Mouse (Mus musculus) kidney, embryonic 16.5 days (tissue): ENCODE results near the gene Jsrp1. TPM values are rescaled to one million over a fixed set of nuclear protein-coding genes. Genes with fewer than 3 reads are reported as not detected.
A peak's percentile ranks its signal among the peaks of the same experiment; 100 is the strongest.

Source experiments
- ATAC-seq: fragments of 200-750 bp; cut with Nextera tagmentation; 2 replicates; pipeline ENCODE4 v1.8.0; 2017; ENCODE audit warnings: moderate TSS enrichment; ENCODE audit not compliant: low FRiP score, low TSS enrichment
- H3K27ac ChIP-seq: fragments of 300-500 bp; sonication (generic); 2 replicates; pipeline ENCODE4 v1.5.1; 2014; ENCODE audit warnings: low read length
- H3K27me3 ChIP-seq: fragments of 300-500 bp; sonication (generic); 2 replicates; pipeline ENCODE4 v1.6.1; 2014; ENCODE audit warnings: low read length, control low read depth, mixed read lengths; ENCODE audit not compliant: insufficient read depth
- H3K36me3 ChIP-seq: fragments of 300-500 bp; sonication (generic); 2 replicates; pipeline ENCODE4 v1.6.1; 2014; ENCODE audit warnings: low read length, control low read depth, mixed read lengths; ENCODE audit not compliant: insufficient read depth
- H3K4me1 ChIP-seq: fragments of 300-500 bp; sonication (generic); 2 replicates; pipeline ENCODE4 v1.6.1; 2014; ENCODE audit warnings: low read length, control low read depth, mixed read lengths; ENCODE audit not compliant: insufficient read depth
- H3K4me2 ChIP-seq: fragments of 300-500 bp; sonication (generic); replicated peaks from 2 replicates; pipeline ENCODE4 v1.6.1; 2014; ENCODE audit warnings: low read depth, low read length
- H3K4me3 ChIP-seq: fragments of 300-500 bp; sonication (generic); 2 replicates; pipeline ENCODE4 v1.5.1; 2014; ENCODE audit warnings: mild to moderate bottlenecking, low read length
- H3K9ac ChIP-seq: fragments of 300-500 bp; sonication (generic); replicated peaks from 2 replicates; pipeline ENCODE4 v1.6.1; 2014; ENCODE audit warnings: low read length
- H3K9me3 ChIP-seq: fragments of 300-500 bp; sonication (generic); 2 replicates; pipeline ENCODE4 v1.6.1; 2016; ENCODE audit warnings: low read length, control low read depth
- WGBS: fragments of 180-500 bp; shearing (Covaris S2); extraction: QIAGEN DNeasy Blood & Tissue Kit; methylation state at CpG from one replicate; pipeline ENCODE4 v1.1.7; 2014; 5-methylcytosine and 5-hydroxymethylcytosine counted together
- polyA plus RNA-seq: library from polyadenylated mRNA; unstranded; fragments of >200 nt; fragmentation: Nextera tagmentation; extraction: Ambion mirVana; gene quantifications from 2 replicates; pipeline ENCODE4 v1.2.1, GENCODE M21; 2015

Gene Jsrp1
- polyA plus RNA-seq, 1 experiment from 2014 or later, result 4.5 TPM

- 89% methylated on average over 12 of the region's 12 CpGs for WGBS
- H3K4me1 ChIP-seq, result no peaks in the 10 kb centered on the region
- no peak overlapping the region for H3K4me3 ChIP-seq
- H3K4me2 ChIP-seq, result no peak overlapping the region
- ATAC-seq, result no peak
- H3K36me3 ChIP-seq, result peaks cover 95% of the 10 kb centered on the region
- no peak overlapping the region for H3K9ac ChIP-seq
- H3K27ac ChIP-seq, result no peak overlapping the region
- no peaks in the 10 kb centered on the region for H3K9me3 ChIP-seq
- H3K27me3 ChIP-seq, result no peaks in the 10 kb centered on the region
Measured at GRCm38 (mm10) chr10:80784871-80785270, 28.4 kb downstream of the Jsrp1 start.

GRCm38 (mm10) chr10:80784302-80784701 is 29.0 kb downstream of the Jsrp1 start:
- no peaks in the 10 kb centered on the region for H3K4me1 ChIP-seq
- H3K9ac ChIP-seq, result no peak overlapping the region
- no peak overlapping the region for H3K4me3 ChIP-seq
- H3K27me3 ChIP-seq, result no peaks in the 10 kb centered on the region
- no peaks in the 10 kb centered on the region for H3K9me3 ChIP-seq
- H3K4me2 ChIP-seq, result no peak overlapping the region
- H3K27ac ChIP-seq, result no peak overlapping the region
- peaks cover 91% of the 10 kb centered on the region for H3K36me3 ChIP-seq
- 96% methylated on average over 2 of the region's 2 CpGs for WGBS
- ATAC-seq, result no peak

GRCm38 (mm10) chr10:80779565-80779964 is 33.7 kb downstream of the Jsrp1 start:
- no peak overlapping the region for H3K4me2 ChIP-seq
- peaks cover 79% of the 10 kb centered on the region for H3K36me3 ChIP-seq
- H3K9me3 ChIP-seq, result no peaks in the 10 kb centered on the region
- no peak overlapping the region for H3K9ac ChIP-seq
- no peaks in the 10 kb centered on the region for H3K27me3 ChIP-seq
- ATAC-seq, result no peak
- no peaks in the 10 kb centered on the region for H3K4me1 ChIP-seq
- H3K27ac ChIP-seq, result no peak overlapping the region
- no peak overlapping the region for H3K4me3 ChIP-seq

GRCm38 (mm10) chr10:80777123-80777522 is 36.2 kb downstream of the Jsrp1 start:
- Histone ChIP-seq H3K9me3 (no peaks in the 10 kb centered on the region), H3K4me3 (no peak overlapping the region), H3K27ac (no peak overlapping the region), H3K9ac (no peak overlapping the region), H3K4me2 (no peak overlapping the region), H3K36me3 (peaks cover 76% of the 10 kb centered on the region), H3K27me3 (no peaks in the 10 kb centered on the region), H3K4me1 (no peaks in the 10 kb centered on the region)
- 82% methylated on average over 5 of the region's 5 CpGs for WGBS
- no peak for ATAC-seq

GRCm38 (mm10) chr10:80776358-80776869 is 36.9 kb downstream of the Jsrp1 start:
- Histone ChIP-seq H3K9ac (no peak overlapping the region), H3K4me3 (no peak overlapping the region), H3K36me3 (peaks cover 75% of the 10 kb centered on the region), H3K27me3 (no peaks in the 10 kb centered on the region), H3K9me3 (no peaks in the 10 kb centered on the region), H3K27ac (no peak overlapping the region), H3K4me1 (no peaks in the 10 kb centered on the region), H3K4me2 (no peak overlapping the region)
- no peak for ATAC-seq
- 80% methylated on average over 6 of the region's 6 CpGs for WGBS

- no peaks in the 10 kb centered on the region for H3K4me1 ChIP-seq
- H3K4me3 ChIP-seq, result no peak overlapping the region
- peaks cover 73% of the 10 kb centered on the region for H3K36me3 ChIP-seq
- WGBS, result 88% methylated on average over 4 of the region's 4 CpGs
- no peaks in the 10 kb centered on the region for H3K9me3 ChIP-seq
- H3K27ac ChIP-seq, result no peak overlapping the region
- ATAC-seq, result no peak
- H3K27me3 ChIP-seq, result no peaks in the 10 kb centered on the region
- H3K4me2 ChIP-seq, result no peak overlapping the region
- H3K9ac ChIP-seq, result no peak overlapping the region
Measured at GRCm38 (mm10) chr10:80775731-80776130, 37.6 kb downstream of the Jsrp1 start.

- H3K4me3 ChIP-seq, result no peak overlapping the region
- no peaks in the 10 kb centered on the region for H3K27me3 ChIP-seq
- no peak overlapping the region for H3K9ac ChIP-seq
- H3K9me3 ChIP-seq, result no peaks in the 10 kb centered on the region
- 84% methylated on average over 4 of the region's 4 CpGs for WGBS
- no peak overlapping the region for H3K4me2 ChIP-seq
- H3K36me3 ChIP-seq, result peaks cover 72% of the 10 kb centered on the region
- H3K4me1 ChIP-seq, result no peaks in the 10 kb centered on the region
- ATAC-seq, result 0 out of 2 replicates have a peak, but pooled peaks have one; percentile 28
- H3K27ac ChIP-seq, result no peak overlapping the region
Measured at GRCm38 (mm10) chr10:80774981-80775380, 38.3 kb downstream of the Jsrp1 start.

GRCm38 (mm10) chr10:80774549-80774948 is 38.7 kb downstream of the Jsrp1 start:
- Histone ChIP-seq H3K4me3 (no peak overlapping the region), H3K27ac (0 out of 2 replicates have a peak overlapping the region, but pooled peaks have one; percentile 17), H3K9ac (no peak overlapping the region), H3K27me3 (no peaks in the 10 kb centered on the region), H3K4me1 (no peaks in the 10 kb centered on the region), H3K4me2 (no peak overlapping the region), H3K36me3 (peaks cover 75% of the 10 kb centered on the region), H3K9me3 (no peaks in the 10 kb centered on the region)
- peak; percentile 52; the same call in 1 of the 2 replicates for ATAC-seq
- 66% methylated on average over 2 of the region's 2 CpGs for WGBS

GRCm38 (mm10) chr10:80773816-80774215 is 39.5 kb downstream of the Jsrp1 start:
- no peak for ATAC-seq
- WGBS, result 83% methylated on average over 5 of the region's 5 CpGs

GRCm38 (mm10) chr10:80768365-80768764 is 44.9 kb downstream of the Jsrp1 start:
- no peak overlapping the region for H3K27ac ChIP-seq
- no peak overlapping the region for H3K4me3 ChIP-seq
- no peaks in the 10 kb centered on the region for H3K4me1 ChIP-seq
- peaks cover 50% of the 10 kb centered on the region for H3K36me3 ChIP-seq
- no peak overlapping the region for H3K4me2 ChIP-seq
- H3K27me3 ChIP-seq, result no peaks in the 10 kb centered on the region
- no peak for ATAC-seq
- 88% methylated on average over 6 of the region's 6 CpGs for WGBS
- H3K9ac ChIP-seq, result no peak overlapping the region
- H3K9me3 ChIP-seq, result no peaks in the 10 kb centered on the region

More at GRCm38 (mm10) chr10:80773816-80774215, 39.5 kb downstream of the Jsrp1 start:
- peaks cover 78% of the 10 kb centered on the region for H3K36me3 ChIP-seq
- no peaks in the 10 kb centered on the region for H3K9me3 ChIP-seq
- H3K4me3 ChIP-seq, result no peak overlapping the region
- H3K27ac ChIP-seq, result no peak overlapping the region
- H3K27me3 ChIP-seq, result no peaks in the 10 kb centered on the region
- no peaks in the 10 kb centered on the region for H3K4me1 ChIP-seq
- H3K9ac ChIP-seq, result no peak overlapping the region
- H3K4me2 ChIP-seq, result no peak overlapping the region
